Mouse (Mus musculus): ENCODE results near the gene Irf4. TPM values are rescaled to one million over a fixed set of nuclear protein-coding genes. Genes with fewer than 3 reads are reported as not detected.

Gene Irf4
- polyA plus RNA-seq, 1 experiment from 2014 or later: 0.05 TPM

DNA sequence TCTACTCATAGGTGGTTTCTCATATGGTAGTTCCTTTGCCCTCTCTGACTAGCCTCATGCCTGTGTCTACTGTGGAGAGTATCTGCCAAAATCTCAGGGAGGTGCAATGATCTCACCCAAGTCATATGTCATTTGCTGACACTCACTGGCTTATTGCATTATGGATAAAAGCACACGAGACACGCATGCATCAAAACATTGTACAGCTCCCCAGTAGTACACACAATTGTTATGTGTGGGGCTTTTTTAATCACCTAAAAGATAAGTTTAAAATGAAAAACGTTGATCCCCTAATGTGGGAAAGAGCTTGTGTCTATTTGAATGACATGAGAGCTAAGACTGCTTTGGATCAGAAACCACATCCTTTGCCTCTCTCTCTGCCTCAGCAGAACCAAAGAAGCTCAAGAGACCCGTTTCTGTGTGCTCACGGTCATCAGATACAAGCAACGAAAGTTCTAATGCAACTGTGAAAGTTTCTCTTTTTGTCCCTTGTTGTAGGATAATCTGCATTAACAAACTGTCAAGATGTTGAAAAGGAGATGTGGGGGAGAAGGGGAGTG lies 6.5 kb upstream of the Irf4 start:
- Histone ChIP-seq H3K36me3 (no peaks in the 10 kb centered on the region), H3K27me3 (0 out of 2 replicates have a peak, but pooled peaks cover 5% of the 10 kb centered on the region), H3K4me3 (no peak overlapping the region), H3K4me1 (no peaks in the 10 kb centered on the region), H3K4me2 (replicated peaks) (no peak overlapping the region), H3K27ac (no peak overlapping the region), H3K9ac (no peak overlapping the region), H3K9me3 (no peaks in the 10 kb centered on the region)
- no peak for ATAC-seq (ENCODE audit: insufficient number of reproducible peaks, insufficient read depth, low FRiP score, low TSS enrichment)
- WGBS: 76% methylated on average over 6 of the region's 6 CpGs

DNA sequence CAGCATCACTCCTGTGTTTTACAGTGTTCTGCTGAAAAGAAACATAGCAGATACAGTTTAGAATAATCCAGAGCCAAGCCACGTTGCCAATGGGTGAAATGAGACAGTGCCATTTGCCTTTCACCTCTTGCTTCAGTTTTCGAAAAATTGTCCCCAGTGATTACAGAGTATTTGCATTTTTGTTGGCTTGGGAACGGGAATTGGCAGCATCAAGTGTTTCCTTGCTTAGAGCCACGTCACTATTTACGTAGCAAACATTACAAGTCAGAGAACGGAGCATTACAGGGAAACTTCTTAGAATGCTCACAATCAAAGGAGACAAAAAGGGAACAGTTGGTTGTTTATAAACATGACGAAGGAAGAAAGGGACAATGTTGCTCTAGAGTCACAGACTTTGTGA lies 3.9 kb upstream of the Irf4 start:
- no peaks in the 10 kb centered on the region for H3K9me3 ChIP-seq
- no peak overlapping the region for H3K4me2 ChIP-seq (replicated peaks)
- ATAC-seq (ENCODE audit: insufficient number of reproducible peaks, insufficient read depth, low FRiP score, low TSS enrichment): no peak
- peaks cover 14% of the 10 kb centered on the region; the same call in 1 of the 2 replicates for H3K4me1 ChIP-seq
- no peak overlapping the region for H3K9ac ChIP-seq
- whole genome bisulfite sequencing: 75% methylated on average over 7 of the region's 7 CpGs
- H3K4me3 ChIP-seq: no peak overlapping the region
- no peak overlapping the region for H3K27ac ChIP-seq
- peaks cover 29% of the 10 kb centered on the region for H3K27me3 ChIP-seq
- H3K36me3 ChIP-seq: no peaks in the 10 kb centered on the region

DNA sequence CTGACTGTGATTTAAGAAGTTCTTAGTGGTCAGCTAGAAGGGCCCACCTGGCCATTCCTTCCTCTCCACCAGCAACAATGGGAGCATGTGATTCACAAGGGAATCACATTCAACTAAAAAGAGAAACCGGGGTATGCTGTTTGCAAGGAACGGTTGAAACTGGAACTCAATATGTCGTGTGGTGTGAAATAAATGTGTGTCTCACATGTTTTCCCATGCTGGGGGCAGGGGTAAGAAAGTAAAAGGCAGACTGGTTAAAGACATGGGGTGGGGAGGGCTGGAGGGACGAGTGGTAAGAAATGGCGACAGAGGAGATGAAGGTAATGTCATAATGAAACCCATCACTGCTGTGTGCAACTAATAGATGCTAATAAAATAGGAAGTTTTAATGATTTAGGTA lies 2.0 kb upstream of the Irf4 start:
- H3K4me3 ChIP-seq: no peak overlapping the region
- H3K27ac ChIP-seq: no peak overlapping the region
- peaks cover 48% of the 10 kb centered on the region for H3K27me3 ChIP-seq
- ATAC-seq (ENCODE audit: insufficient number of reproducible peaks, insufficient read depth, low FRiP score, low TSS enrichment): no peak
- H3K9me3 ChIP-seq: no peaks in the 10 kb centered on the region
- H3K36me3 ChIP-seq: no peaks in the 10 kb centered on the region
- H3K4me2 ChIP-seq (replicated peaks): no peak overlapping the region
- H3K9ac ChIP-seq: no peak overlapping the region
- 73% methylated on average over 5 of the region's 5 CpGs for WGBS
- H3K4me1 ChIP-seq: peaks cover 22% of the 10 kb centered on the region

DNA sequence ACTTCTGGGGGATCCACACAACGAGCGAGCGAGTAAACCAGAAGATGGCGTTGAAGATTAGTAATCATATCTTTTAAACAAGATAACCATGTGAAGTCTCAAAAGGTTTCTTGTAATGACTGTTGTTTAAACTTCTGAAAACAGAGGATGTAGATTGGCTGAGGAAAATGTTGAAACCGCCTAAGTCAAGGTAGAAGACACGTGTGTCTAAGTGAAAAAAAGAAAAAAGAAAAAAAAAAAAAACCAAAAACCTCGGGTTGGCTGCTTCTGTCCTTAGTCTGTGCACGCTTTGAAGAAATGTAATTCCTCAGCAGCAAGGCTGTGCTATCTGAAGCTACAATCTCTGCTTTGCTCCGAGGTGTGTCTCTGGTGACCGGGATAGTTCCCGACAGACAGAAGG lies 1.5 kb upstream of the Irf4 start:
- H3K27me3 ChIP-seq: peaks cover 53% of the 10 kb centered on the region
- no peak overlapping the region for H3K4me2 ChIP-seq (replicated peaks)
- no peaks in the 10 kb centered on the region for H3K36me3 ChIP-seq
- no peak for ATAC-seq (ENCODE audit: insufficient number of reproducible peaks, insufficient read depth, low FRiP score, low TSS enrichment)
- H3K9ac ChIP-seq: no peak overlapping the region
- H3K27ac ChIP-seq: no peak overlapping the region
- WGBS: 64% methylated on average over 11 of the region's 11 CpGs
- H3K9me3 ChIP-seq: no peaks in the 10 kb centered on the region
- H3K4me3 ChIP-seq: no peak overlapping the region
- H3K4me1 ChIP-seq: peaks cover 22% of the 10 kb centered on the region

DNA sequence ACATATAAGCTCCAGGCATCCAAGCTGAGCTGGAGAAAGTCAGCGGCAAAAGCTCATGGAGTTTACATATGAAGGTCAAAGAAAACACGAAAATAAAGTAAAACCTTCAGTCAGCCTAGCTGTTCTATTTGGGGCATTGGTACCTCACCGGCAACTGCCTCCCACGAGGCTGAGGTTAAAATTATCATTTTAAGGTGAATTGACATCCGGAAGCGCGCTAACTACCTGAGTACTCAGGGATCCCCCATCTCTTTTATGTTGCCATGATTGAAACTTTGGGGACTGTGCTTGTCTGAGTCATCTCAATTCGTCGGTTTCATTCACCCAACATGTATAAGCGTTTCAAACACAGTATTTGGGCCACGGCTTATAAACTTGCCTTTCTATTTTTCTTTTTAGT lies 705 bp upstream of the Irf4 start:
- peaks cover 22% of the 10 kb centered on the region for H3K4me1 ChIP-seq
- no peaks in the 10 kb centered on the region for H3K36me3 ChIP-seq
- peaks cover 57% of the 10 kb centered on the region for H3K27me3 ChIP-seq
- no peak overlapping the region for H3K27ac ChIP-seq
- no peak overlapping the region for H3K9ac ChIP-seq
- H3K4me2 ChIP-seq (replicated peaks): no peak overlapping the region
- no peaks in the 10 kb centered on the region for H3K9me3 ChIP-seq
- H3K4me3 ChIP-seq: no peak overlapping the region
- no peak for ATAC-seq (ENCODE audit: insufficient number of reproducible peaks, insufficient read depth, low FRiP score, low TSS enrichment)
- 55% methylated on average over 11 of the region's 11 CpGs for WGBS

DNA sequence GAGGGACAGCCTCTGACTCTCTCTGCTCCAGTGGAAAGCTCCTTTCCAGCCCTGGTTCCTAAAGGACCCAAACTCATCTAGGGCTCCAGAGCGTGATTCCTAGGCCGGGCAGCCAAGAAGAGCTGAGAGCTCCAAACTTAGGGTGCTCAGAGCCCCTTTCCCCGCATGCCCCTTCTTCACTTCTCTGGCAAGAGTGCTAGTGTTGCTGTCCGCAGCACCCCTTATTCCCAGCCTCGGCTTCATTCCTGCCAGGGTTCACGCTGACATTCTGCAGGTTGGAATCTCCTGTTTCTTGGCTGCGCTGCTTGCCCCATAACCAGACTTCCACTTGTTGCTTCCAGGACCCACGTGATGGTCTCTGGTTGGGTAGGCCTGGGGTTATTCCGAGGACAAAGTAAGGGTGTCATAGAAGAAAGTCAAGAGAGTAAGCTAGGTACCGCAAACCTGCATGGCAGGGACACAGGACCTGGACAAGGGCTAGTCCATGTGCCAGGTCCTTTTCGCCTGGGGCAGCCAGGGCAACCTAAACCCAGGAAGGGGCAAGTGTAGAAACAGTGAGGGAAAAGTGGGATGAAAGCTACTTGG lies 623 bp downstream of the Irf4 start:
- peak overlapping the region; percentile 69 for H3K4me2 ChIP-seq (replicated peaks)
- H3K27me3 ChIP-seq: peaks cover 57% of the 10 kb centered on the region
- peak overlapping the region; percentile 38 for H3K4me3 ChIP-seq
- H3K4me1 ChIP-seq: peaks cover 22% of the 10 kb centered on the region
- 3% methylated on average over 11 of the region's 11 CpGs for WGBS
- ATAC-seq (ENCODE audit: insufficient number of reproducible peaks, insufficient read depth, low FRiP score, low TSS enrichment): no peak
- no peak overlapping the region for H3K9ac ChIP-seq
- H3K9me3 ChIP-seq: no peaks in the 10 kb centered on the region
- no peak overlapping the region for H3K27ac ChIP-seq
- H3K36me3 ChIP-seq: no peaks in the 10 kb centered on the region

DNA sequence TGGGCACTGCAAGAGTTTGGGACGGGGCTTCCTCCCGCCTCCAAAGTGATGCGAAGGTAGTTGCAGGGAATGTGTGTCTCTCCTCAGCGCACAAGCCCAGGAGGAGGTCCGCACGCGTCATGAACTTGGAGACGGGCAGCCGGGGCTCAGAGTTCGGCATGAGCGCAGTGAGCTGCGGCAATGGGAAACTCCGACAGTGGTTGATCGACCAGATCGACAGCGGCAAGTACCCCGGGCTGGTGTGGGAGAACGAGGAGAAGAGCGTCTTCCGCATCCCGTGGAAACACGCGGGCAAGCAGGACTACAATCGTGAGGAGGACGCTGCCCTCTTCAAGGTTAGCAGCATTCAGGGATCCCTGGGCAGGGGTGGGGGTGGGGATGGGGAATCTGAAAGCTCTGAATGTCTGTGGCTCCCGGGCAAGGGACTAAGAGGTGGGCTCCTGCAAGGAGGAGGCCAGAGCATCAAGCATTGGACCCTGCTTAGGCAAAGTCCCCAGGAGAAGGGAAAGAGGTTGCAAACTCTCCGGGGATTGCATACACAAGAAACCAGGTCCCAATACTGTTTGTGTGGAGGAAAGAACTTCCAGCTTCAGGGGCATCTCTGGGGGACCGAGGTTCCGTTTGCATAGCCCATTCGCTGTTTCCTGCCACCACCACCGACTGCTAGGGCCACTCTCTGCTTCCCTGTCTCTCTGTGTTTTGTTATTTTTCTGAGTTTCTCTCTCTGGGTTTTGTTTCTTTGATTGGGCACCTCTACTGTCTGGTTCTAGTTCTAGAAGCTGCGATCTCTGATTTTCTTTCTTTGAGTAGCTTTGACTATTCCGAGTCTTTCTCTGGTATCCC lies 1.7 kb downstream of the Irf4 start:
- Histone ChIP-seq H3K4me2 (replicated peaks) (peak overlapping the region; percentile 69), H3K9ac (no peak overlapping the region), H3K4me1 (peaks cover 22% of the 10 kb centered on the region), H3K27ac (no peak overlapping the region), H3K36me3 (no peaks in the 10 kb centered on the region), H3K27me3 (peaks cover 57% of the 10 kb centered on the region), H3K9me3 (no peaks in the 10 kb centered on the region), H3K4me3 (peak overlapping the region; percentile 38)
- 3% methylated on average over 33 of the region's 33 CpGs for WGBS
- ATAC-seq (ENCODE audit: insufficient number of reproducible peaks, insufficient read depth, low FRiP score, low TSS enrichment): no peak

DNA sequence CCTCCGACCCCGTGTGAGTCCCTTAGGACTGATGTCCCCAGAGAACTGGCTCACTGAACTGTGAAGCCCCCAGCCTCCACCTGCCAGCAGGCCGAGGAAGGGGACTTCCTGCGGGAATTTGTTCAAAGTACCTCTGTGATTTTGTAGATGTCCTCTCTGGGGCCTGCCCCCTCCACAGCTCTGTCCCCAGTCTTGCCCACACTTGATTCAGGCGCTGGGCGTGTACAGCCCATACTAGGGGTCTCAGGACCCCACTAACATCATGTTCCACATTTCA lies 2.2 kb downstream of the Irf4 start:
- no peak overlapping the region for H3K27ac ChIP-seq
- H3K27me3 ChIP-seq: peaks cover 53% of the 10 kb centered on the region
- H3K4me3 ChIP-seq: no peak overlapping the region
- H3K9ac ChIP-seq: no peak overlapping the region
- WGBS: 20% methylated on average over 6 of the region's 6 CpGs
- H3K36me3 ChIP-seq: no peaks in the 10 kb centered on the region
- H3K9me3 ChIP-seq: no peaks in the 10 kb centered on the region
- H3K4me2 ChIP-seq (replicated peaks): no peak overlapping the region
- H3K4me1 ChIP-seq: peaks cover 22% of the 10 kb centered on the region
- ATAC-seq (ENCODE audit: insufficient number of reproducible peaks, insufficient read depth, low FRiP score, low TSS enrichment): no peak

DNA sequence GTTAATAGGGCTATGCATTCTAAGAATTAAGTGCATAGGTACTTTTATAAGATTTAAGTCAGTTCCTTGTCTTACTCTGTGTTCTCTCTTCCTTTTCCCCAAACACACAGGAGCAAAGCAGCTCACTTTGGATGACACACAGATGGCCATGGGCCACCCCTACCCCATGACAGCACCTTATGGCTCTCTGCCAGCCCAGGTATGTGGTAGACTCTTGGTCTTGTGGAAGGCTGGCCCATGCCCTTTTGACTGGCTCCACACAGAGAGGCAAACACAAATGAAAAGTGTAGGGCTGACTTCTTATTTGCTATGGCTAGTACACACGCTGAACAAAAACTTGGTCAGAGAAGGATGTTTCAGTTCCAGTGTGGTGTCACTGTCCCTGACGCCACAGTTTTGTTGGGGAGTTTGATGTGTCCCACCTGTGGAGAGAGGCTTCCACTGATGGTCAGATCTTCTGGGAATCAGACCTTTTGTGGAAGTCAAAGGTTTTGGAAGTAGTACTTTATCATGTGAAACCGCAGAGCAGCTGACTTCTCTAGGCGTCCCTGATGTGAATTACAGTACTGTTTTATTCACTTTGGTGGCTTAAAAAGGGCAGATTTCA lies 3.7 kb downstream of the Irf4 start:
- Histone ChIP-seq H3K27me3 (peaks cover 52% of the 10 kb centered on the region), H3K9ac (no peak overlapping the region), H3K9me3 (no peaks in the 10 kb centered on the region), H3K4me3 (no peak overlapping the region), H3K27ac (no peak overlapping the region), H3K4me1 (peaks cover 22% of the 10 kb centered on the region), H3K4me2 (replicated peaks) (no peak overlapping the region), H3K36me3 (no peaks in the 10 kb centered on the region)
- no peak for ATAC-seq (ENCODE audit: insufficient number of reproducible peaks, insufficient read depth, low FRiP score, low TSS enrichment)
- 79% methylated on average over 4 of the region's 4 CpGs for whole genome bisulfite sequencing

DNA sequence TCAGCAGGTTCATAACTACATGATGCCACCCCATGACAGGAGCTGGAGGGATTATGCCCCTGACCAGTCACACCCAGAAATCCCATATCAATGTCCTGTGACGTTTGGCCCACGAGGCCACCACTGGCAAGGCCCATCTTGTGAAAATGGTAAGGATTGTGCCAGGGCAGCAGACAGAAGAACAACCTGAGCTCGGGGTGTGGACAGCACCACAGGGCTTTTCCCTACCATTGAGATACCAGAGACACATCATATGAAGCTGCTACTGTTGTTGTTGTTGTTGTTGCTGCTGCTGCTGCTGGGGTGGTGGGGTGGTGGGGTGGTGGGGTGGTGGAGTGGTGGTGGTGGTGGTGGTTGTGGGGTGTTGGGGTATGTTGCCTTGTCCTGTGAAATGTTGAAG lies 4.4 kb downstream of the Irf4 start:
- H3K4me1 ChIP-seq: peaks cover 22% of the 10 kb centered on the region
- peaks cover 44% of the 10 kb centered on the region for H3K27me3 ChIP-seq
- H3K4me3 ChIP-seq: no peak overlapping the region
- no peak overlapping the region for H3K9ac ChIP-seq
- H3K27ac ChIP-seq: no peak overlapping the region
- H3K9me3 ChIP-seq: no peaks in the 10 kb centered on the region
- WGBS: 83% methylated on average over 3 of the region's 3 CpGs
- ATAC-seq (ENCODE audit: insufficient number of reproducible peaks, insufficient read depth, low FRiP score, low TSS enrichment): no peak
- H3K36me3 ChIP-seq: no peaks in the 10 kb centered on the region
- H3K4me2 ChIP-seq (replicated peaks): no peak overlapping the region

DNA sequence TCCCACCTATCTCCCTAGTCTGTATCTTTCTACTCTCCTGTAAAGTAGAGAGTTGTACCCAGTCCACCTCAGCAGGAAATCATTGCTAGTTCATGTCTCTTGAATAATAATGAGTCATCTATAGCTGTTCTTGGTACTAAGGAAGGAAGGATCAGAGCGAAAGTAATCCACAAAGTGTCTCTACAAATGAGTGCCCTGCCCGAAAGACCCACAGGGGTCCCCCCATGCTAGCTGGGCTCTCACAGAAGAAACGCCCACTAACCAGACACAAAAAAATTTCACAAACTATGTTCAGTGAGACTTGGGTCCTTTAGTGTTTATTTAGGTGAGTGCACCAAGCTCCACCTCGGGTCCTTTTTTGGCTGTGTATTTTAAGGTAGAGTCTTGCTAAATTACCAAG lies 5.0 kb downstream of the Irf4 start:
- no peaks in the 10 kb centered on the region for H3K36me3 ChIP-seq
- H3K4me1 ChIP-seq: peaks cover 18% of the 10 kb centered on the region
- H3K9me3 ChIP-seq: no peaks in the 10 kb centered on the region
- H3K4me3 ChIP-seq: no peak overlapping the region
- H3K27me3 ChIP-seq: peaks cover 38% of the 10 kb centered on the region
- 84% methylated on average over 4 of the region's 4 CpGs for WGBS
- no peak overlapping the region for H3K4me2 ChIP-seq (replicated peaks)
- H3K9ac ChIP-seq: no peak overlapping the region
- H3K27ac ChIP-seq: no peak overlapping the region
- ATAC-seq (ENCODE audit: insufficient number of reproducible peaks, insufficient read depth, low FRiP score, low TSS enrichment): no peak

Measured in embryonic facial prominence, embryonic 12.5 days (tissue).